Mouse (Mus musculus): ENCODE measurements around the gene Cotl1.

Cotl1 gene

DNA sequence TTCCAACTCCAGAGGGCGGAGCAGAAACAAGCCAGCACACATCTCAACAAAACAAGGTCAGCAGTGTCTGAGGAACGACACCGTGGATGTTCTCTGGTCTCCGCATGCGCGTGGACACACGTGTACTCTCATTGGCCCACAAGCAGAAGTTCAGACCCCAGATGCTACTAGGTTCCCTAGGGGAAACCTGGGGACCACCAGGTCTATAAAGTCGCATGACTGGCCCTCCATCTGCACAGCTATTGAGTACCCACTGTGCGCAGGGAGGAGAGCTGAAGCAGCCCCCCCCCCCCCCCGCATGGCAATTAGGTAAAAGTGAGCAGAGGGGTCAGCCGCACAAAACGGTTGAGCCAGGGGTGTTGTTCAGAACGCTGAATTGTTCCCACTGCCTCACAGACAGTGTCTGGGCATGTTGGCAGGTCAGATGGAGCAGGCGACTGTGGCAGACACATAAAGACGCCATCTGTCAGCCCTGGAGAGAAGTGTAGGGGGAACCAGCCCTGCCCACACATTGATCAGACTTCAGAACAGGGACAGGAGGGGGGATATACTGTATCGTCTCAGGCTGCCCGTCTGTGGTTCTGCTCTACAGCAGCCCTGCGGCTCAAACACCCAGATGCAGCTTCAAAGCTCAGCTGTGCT, 54.5 kb downstream of the Cotl1 start:
- DNase-seq, result no peak

GRCm38 (mm10) chr8:119784676-119785075, 55.7 kb downstream of the Cotl1 start:
- no peak for DNase-seq

DNA sequence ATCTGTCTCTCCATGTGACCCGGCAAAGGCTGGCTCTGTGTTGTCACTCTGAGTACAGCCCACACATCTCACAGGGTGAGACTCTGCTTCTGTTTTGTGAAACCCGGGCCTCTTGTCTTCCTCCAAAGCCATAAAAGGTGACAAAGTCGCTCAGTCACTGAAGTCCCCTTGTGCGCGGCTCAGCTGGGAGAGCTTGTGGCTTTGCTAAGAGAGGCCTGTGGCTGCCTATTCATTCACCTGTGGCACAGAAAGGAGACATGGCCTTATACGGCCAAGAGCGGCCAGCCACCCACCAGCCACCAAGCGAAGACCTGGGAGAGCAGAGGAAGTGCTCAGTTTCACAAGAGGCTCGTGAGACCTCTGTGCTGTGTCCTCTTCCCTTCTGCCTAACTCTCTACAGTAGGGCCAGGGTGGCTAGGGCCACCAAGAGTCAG, 56.2 kb downstream of the Cotl1 start:
- DNase-seq, result no peak

- no peak for DNase-seq
Measured at GRCm38 (mm10) chr8:119783579-119783978, 56.8 kb downstream of the Cotl1 start.

DNA sequence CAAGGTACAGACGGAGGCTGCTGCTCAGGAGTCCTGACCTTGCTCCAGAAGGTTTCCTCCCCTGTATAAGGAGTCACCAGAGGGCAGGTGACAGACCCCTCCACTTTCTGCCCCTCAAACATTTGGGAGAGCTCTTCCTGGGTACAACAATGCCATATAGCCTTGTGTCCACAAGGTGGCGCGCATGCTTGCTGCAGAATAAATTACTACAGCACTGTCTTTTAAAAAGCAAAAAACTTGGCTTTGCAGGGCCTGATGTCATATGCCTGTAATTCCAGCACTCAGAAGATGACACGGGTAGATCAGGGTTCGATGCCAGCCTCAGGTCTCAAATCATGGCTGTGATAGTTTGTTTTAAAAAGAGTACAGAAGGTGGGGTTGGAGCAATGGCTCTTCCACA, 57.6 kb downstream of the Cotl1 start:
- DNase-seq, result peak; percentile 89 to 91

- peak; percentile 62 to 66 for DNase-seq
Measured at GRCm38 (mm10) chr8:119781086-119781840, 59.1 kb downstream of the Cotl1 start.

DNA sequence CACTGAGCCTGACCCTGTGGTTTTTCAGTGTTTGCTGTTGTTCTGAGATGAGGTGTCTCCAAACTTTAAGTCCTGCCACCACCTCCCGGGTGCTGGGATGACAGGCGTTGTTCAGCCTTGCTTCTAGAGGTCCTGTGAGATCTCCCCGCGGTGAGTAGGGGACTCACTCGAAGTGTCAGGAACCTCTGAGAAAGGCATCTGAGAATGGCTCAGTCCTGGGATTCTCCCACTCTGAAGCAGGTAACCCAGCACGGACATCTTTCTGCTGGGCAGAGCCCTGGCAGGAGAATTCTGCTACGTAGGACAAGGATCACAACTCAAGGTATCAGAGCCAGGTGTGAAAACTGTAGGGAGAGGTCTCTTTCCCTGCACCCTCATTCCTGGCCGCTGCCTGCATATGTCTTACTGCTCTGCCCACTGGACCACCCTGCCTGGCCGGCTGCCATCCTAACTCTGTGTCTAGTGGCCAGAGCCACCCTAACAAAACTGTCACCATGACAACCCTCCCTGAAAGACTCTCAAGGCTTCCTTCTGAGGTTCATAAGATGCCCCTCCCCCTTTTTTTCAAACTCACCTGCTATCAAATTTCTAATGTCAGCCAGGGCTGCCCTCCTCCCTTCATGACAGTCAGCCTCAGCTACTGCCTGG, 59.8 kb downstream of the Cotl1 start:
- no peak for DNase-seq

DNA sequence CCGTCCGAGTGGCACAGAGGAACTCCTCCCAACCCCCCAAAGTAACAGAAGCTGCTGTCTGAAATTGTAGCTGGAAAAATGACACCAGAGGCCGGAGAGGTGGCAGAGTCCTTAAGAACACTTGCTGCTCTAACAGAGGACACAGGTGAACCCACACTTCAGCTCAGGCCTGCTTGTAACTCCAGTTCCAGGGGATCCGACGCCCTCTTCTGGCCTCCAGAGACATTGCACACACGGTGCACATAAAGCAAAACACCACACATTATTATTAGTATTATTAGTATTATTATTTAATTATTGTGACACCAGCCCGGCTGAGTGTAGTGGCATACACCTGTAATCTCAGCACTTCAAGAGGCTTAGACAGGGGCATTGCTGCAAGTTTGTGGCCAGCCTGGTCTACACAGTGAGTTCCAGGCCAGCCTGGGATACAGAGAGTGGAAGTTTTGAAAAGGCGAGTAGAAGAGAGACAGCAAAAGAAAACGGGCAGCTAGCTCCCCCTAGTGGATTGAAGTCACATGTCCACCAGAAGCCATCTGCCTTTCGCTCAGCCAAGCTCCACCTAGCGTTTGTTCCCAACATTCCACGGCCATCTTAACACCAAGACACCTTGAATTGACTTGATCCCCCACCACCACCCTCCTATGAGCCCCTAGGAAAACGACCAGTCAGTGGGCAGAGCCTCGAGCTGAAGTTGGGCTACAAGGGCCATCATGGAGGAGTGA, 61.2 kb downstream of the Cotl1 start:
- peak; percentile 86 to 91 for DNase-seq

GRCm38 (mm10) chr8:119778263-119778662, 62.1 kb downstream of the Cotl1 start, which contains the start of gene Tldc1:
TSS of gene Tldc1 (minus strand) at chr8:119778416.
- peak; percentile 100 for DNase-seq

DNA sequence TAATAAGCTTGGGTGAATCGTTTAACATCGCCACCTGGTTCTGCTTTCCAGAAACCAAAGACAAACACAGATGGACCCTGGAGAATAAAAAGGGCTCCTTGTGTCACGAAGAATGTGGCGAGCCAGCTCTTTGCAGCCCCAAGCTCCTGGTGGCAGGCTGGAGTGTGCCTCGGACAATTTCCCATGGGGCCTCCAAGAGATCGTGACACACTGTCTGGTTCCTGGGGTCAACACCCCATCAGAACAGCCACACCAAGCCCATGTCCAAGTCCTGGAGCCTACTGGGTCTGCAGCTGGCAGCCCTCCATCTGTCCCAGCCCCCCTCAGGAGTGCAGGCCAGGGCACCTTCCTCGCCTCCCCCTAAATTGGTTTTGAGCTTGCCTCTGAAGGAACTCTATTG, 62.6 kb downstream of the Cotl1 start:
- no peak for DNase-seq

DNA sequence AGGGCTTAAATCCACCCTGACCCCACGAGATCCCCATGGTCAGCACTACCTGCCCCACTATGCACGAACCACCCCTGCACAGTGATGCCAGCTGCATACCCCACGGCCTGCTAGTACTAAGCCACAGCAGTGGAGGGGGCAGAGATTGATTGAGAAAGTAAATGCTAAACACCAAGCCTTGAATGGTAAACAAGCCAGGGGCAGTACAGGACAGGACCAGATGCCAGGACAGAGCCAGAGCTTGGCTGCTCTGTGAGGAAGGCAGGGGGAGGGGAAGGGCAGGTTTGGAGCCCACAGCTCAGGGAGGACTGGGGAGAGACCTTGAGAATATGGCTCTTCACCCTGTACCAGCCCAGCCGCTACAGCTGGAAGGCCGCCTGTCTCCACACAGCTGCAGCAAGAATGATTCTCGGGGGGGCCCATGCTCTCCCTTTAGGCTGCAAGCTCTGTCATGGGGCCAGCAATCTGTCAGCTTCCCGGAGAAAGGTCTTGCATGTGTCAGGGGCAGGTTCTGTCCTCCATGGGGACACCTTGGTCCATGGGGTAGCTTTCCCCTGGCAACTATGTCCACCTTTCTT, 63.6 kb downstream of the Cotl1 start:
- no peak for DNase-seq

- no peak for DNase-seq
Measured at GRCm38 (mm10) chr8:119765761-119766444, 74.4 kb downstream of the Cotl1 start.

DNA sequence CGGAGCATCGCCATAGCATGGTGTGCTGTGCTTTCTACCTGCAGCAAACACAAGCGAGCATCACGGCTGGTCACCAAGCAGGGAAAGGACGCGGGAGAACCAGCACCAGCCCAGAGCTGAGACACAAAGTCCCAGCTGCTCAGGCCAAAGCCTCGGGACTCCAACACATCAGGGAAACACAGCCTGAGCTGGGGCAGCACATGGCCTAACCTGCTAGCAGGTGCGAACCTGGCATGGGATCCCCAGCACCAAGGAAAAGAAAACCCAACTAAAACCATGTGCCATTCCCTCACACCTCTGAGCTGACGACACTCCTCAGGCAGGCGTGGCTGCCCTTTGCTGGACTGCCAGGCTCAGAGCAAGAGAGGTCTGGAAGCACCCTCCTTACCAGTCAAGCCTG, 75.0 kb downstream of the Cotl1 start:
- no peak for DNase-seq

DNA sequence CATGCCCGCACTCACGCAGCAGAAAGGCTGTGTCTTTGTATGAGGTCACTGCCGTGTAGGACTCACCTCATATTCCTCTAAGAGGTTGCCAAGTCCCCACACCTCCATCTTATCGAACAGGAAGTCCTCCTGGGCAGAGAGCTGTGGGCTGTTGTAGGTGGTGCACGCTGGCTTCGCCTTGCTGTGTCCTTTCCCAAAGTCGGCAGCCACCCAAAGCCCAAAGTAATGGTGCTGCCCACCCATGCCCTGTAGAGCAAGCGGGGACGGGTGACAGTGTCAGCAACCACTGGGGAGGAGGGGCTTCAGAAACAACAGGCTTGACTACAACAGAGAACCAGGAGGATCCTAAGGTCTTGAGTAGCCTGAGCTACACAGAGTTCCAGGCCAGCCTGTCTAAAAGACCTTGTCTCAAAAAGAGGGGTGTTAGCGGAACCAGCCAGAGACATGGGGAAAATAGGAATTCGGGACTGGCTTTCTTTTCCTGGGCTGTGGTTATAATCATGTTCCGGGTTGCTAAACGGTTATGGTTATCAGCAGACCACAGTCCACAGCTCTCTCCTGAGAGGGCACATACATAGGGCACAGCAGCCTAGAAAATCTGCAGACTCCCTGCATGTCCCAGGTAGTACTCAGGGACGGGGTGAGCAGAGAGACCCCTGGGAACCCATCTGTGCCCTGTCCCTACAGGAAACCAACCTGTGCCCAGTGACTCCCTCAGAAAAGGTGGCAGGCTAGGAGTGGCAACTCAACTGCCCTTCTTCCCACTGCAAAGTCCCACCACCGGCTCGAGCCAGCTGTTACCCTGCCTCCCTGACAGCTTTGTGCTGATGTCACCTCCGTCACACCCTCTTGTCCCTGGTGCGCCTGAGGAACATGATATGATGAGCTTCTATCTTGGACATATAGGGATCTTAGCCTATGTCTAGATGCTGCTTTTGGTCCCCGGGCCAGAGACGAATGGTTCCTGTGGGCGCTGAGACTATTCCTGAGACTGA, 77.8 kb downstream of the Cotl1 start:
- DNase-seq, result no peak

- no peak for DNase-seq
Measured at GRCm38 (mm10) chr8:119761692-119762091, 78.7 kb downstream of the Cotl1 start.

Data from kidney, postnatal 4 days (tissue).